Mouse (Mus musculus): ENCODE results near the gene Gjb3.

The Gjb3 gene

DNA sequence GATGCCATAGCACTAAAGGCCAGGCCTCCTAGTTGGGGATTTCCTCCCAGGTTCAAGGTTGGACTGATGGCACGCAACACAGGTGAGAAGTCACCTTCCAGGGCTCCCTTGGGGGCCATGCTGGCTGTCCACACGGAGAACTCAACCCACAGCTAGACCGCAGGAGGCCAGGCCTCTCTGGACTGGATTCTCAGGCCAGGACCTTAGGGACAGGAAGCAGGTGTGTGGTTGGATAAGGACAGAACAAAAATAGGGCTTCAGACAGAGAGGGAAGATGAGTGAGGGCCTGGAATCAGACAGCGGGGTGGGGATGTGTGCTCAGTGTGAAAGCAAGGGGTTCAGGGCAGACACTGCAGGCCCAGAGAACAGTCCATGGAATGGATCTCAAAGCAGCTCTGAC is 43.7 kb downstream of the Gjb3 start:
- DNase-seq (ENCODE audit: extremely low read depth, low read depth), result no peak

GRCm38 (mm10) chr4:127279241-127279640 is 51.4 kb downstream of the Gjb3 start:
- DNase-seq (ENCODE audit: extremely low read depth, low read depth), result no peak

DNA sequence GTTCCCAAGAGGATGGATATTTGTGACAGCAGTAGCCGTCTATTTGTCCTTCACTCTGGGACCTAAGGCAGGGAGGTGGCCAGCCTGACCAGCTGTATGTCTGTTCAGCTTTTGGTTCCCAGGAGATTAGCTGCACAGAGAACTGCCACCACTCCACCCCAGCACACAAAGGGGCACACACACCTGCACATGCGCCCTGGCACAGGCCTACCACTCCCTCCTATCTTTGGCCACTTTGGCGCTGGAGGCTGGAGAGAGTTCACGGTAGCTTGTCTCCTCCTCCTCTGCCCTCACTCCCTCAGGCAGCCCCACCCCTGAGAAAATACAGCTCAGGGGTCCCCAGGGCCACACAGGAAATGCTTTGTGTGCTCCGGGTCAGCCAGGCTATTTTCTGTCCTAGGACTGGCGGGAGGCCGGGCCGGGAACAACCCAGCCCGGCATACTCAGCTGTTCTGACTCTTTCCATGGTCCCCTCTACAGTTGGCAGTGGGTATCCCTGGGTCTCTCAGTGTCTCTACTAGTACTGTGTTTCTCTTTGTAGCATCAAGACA is 52.1 kb downstream of the Gjb3 start:
- no peak for DNase-seq (ENCODE audit: extremely low read depth, low read depth)
